Mouse (Mus musculus) frontal cortex, adult (tissue): ENCODE measurements around the gene Lingo4.

Source experiments
- ATAC-seq: cut with Nextera tagmentation; 2 replicates; pipeline ENCODE4 v1.9.2; 2017; ENCODE audit warnings: mild to moderate bottlenecking, moderate library complexity, mixed read lengths; ENCODE audit not compliant: low TSS enrichment

Gene Lingo4

DNA sequence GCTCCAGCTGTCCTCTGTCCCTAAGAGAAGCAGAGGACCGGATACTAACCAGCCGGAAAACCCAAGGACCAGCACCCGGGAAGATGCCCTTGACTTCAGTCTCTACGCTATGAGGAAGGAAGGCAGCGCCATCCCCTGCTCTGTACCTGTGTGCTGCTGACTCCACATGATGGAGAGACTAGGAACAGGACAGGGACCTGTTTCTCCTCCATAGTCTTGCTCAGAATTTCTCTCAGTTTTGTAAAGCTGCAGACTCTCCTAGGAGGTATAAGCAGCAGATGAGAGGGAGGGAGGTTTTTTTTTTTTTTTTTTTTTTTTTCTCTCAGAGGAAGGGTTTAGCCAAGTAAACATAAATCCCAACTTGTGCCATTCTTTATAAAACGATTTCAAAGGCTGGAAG lies at the start of gene Lingo4:
TSS of gene Lingo4 (plus strand) at position 301 of the 400 bp plus-strand sequence.
- peak; percentile 3; the same call in 1 of the 2 replicates for ATAC-seq

- peak; percentile 62 for ATAC-seq
Measured at GRCm38 (mm10) chr3:94360812-94361211, 37.5 kb upstream of the Lingo4 start.

- ATAC-seq, result no peak
Measured at GRCm38 (mm10) chr3:94362138-94362537, 36.2 kb upstream of the Lingo4 start, which contains the start of gene C2cd4d. Gene C2cd4d (plus strand): TSS chr3:94362438.

- peak; percentile 53 for ATAC-seq
Measured at GRCm38 (mm10) chr3:94363291-94364153, 34.8 kb upstream of the Lingo4 start.

GRCm38 (mm10) chr3:94364154-94364526 lies 34.2 kb upstream of the Lingo4 start:
- ATAC-seq, result no peak

GRCm38 (mm10) chr3:94366761-94367160 lies 31.6 kb upstream of the Lingo4 start:
- ATAC-seq, result peak; percentile 90

DNA sequence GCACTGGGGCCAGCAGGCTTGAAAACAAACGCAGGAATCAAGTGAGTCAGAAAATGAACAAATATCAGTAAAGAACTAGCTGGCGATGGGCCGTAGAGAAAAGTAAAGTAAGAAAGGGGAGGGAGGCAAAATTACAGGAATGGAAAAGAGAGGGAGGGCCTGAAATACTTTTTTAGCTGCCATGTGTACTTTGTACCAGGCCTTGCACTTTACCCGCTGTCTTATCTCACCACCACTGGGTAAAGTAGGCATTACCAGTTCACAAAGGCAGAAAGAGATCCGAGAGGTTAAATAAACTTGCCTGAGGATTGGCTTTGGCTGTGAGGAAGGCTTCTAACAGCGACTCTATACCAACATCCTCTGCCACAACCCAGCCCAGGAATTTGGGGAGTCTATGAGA lies 30.8 kb upstream of the Lingo4 start:
- no peak for ATAC-seq

DNA sequence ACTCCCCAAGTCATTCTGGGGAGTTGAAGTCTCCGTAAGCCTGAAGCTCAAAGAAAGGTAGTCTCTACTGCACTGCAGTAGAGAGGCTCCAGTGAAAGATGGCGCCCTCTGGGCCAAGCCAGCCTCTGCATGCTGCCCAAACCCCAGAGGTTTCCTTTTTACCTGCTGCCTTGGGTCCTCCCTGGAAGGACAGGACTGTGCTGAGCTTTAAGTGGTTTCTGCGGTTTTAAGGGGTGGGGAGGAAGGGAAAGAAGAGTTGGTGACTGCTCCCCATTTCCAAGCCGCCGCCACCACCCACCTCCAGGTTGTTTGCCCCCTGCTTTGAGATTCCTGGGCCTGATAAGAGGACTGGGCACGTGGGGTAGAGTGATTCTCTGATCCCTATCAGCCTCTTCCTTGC lies 29.7 kb upstream of the Lingo4 start:
- no peak for ATAC-seq

DNA sequence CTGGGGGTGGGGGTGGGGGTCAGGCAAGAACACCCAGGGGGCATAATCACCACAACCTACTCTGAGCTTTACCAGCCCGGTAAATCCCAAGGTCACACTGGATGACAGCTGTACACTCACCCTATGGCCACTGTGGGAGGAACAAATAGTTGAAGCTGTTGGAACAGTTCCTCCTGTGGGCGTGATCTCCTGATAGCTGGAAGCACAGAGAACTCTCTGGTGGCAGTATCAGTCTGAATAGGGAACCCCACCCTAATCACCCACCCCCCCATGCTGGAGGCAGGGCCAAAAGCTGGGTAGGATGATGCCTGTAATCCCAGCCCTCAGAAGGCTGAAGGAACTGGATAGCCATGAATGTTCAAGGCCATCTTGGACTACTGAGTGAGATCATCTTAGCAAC lies 28.6 kb upstream of the Lingo4 start:
- no peak for ATAC-seq

- ATAC-seq, result no peak
Measured at GRCm38 (mm10) chr3:94371637-94372036, 26.7 kb upstream of the Lingo4 start.

DNA sequence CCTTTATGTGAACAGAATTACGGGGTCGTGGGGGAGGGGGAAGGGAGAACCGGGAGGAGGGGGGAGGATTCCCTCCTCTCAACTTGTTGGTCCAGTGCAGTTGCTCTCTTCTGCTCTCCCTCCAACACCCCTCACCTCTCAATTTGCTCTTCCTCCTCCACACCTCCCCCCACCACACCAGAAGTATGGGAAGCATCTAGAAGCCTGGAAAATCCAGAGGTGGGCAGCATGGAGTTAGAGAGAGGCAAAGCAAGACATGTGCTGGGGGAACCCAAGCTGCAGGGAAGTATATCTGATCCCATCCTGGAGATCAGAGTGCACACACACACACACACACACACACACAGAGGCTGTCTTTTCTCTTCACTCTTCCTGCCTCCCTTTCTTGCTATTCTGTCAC lies 26.3 kb upstream of the Lingo4 start:
- no peak for ATAC-seq

GRCm38 (mm10) chr3:94372641-94373040 lies 25.7 kb upstream of the Lingo4 start, which contains the start of gene Rorc:
Gene Rorc (plus strand): TSS chr3:94372794.
- ATAC-seq, result no peak

DNA sequence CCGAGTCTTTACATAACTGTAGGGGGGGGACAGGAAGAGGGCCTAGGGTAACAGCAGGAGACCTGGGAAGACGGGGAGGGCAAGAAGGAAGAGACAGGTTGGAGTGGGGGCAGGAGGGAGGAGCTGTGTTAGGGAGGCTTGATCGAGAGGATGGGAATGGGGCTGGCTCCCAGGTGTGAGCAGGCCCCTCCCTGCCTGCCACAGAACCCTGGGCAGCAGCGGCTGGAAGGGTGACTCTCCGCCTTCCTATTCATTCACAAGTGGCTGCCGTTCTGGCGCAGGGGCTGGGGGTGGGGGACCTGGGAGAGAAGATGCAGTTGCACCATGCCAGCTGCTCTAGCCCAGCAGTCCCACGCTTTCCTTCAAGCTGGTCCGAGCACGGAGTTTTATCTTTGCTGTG lies 25.2 kb upstream of the Lingo4 start:
- peak; percentile 65 for ATAC-seq

- ATAC-seq, result no peak
Measured at GRCm38 (mm10) chr3:94373597-94374011, 24.7 kb upstream of the Lingo4 start.

DNA sequence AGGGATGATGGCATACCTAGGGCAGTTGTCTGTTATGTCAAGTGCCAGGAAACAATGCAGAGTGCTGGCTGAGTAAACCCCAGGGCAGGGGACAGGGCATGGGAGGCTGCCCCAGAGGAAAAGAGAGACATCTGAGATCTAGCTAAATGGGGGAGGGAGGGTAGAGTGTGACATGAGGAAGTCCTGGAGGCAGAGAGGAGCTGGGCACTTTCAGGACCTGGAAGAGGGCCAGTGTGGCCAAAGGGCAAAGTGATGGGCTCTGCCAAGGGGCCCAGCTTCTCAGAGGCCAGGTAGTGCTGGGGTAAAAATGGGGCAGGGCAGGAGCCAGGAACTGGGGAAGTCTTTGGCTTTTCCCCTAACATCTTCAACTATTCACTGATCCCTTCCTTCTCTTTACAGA lies 23.7 kb upstream of the Lingo4 start:
- ATAC-seq, result no peak

- no peak for ATAC-seq
Measured at GRCm38 (mm10) chr3:94375146-94375545, 23.2 kb upstream of the Lingo4 start.

- no peak for ATAC-seq
Measured at GRCm38 (mm10) chr3:94375861-94376260, 22.5 kb upstream of the Lingo4 start.

- ATAC-seq, result no peak
Measured at GRCm38 (mm10) chr3:94377028-94377923, 21.0 kb upstream of the Lingo4 start.

DNA sequence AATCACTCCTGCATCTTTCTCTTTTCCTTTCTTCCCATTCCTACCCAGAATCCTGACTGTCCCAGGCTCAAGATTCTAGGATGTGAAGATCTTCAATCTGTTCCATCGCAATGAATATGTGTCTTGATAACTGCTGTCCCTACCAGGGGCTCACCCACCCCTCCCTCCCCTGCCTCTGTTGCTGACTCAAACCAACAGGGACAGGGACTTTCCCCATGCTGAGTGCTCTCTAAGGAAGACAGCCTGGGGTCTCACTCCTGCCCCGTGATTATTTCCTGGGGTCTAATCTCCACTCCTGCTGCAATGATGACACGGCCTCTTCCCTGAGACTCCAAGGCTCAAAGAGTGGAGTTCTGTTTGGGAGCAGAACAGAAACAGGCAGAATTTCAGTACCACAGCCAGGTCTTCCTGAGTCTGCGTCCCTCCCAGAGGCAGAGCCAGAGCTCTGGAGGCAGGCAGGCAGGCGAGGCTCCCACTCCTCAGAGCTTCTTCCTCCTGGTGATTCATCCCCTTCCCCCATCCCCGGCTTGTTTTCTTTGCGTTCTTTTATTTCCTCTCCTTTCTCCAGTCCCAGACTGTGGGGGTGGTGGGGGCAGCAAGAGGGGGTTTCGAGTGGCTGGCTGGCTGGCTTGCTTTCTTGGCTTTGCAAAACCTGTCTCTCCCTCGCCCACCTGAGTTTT lies 18.3 kb upstream of the Lingo4 start:
- ATAC-seq, result peak; percentile 69

- no peak for ATAC-seq
Measured at GRCm38 (mm10) chr3:94382308-94382707, 16.0 kb upstream of the Lingo4 start.

GRCm38 (mm10) chr3:94383476-94383875 lies 14.8 kb upstream of the Lingo4 start:
- ATAC-seq, result no peak

- no peak for ATAC-seq
Measured at GRCm38 (mm10) chr3:94386671-94387070, 11.6 kb upstream of the Lingo4 start.
